Comparison of ENCODE assay signal across 10 mouse cellular contexts in genomic region chr5:135987248-135987647, GRCm38 (mm10). TPM values are rescaled to one million over a fixed set of nuclear protein-coding genes. Genes with fewer than 3 reads are reported as not detected.
DNase-seq lines count a peak whose midpoint lies in the region; ATAC-seq and TF ChIP-seq lines count a peak whose summit lies in the region.
"Had no signal": no experiment of that assay in that cellular context is flagged by ENCODE, and none has a peak within 500 bp of the region (broad histone marks: within the 10 kb centered on the region; RNA-seq: fewer than 3 reads in every experiment).

No protein-coding gene starts in this region.

- H3K9ac ChIP-seq in heart, adult 2 months (ENCODE audit: low read depth, low read length) = no peak overlapping the region
- no peak overlapping the region for H3K9ac ChIP-seq in heart, embryonic 11.5 days (ENCODE audit: low read depth, low read length)
- H3K9ac ChIP-seq in lung, embryonic 14.5 days = no peak overlapping the region
- H3K9ac ChIP-seq in embryonic facial prominence, embryonic 11.5 days (replicated peaks; ENCODE audit: low read length) = no peak overlapping the region
- H3K9ac ChIP-seq: heart, embryonic 13.5 days had no signal

- no peak overlapping the region for H3K27ac ChIP-seq in heart, adult 2 months
- H3K27ac ChIP-seq in heart, embryonic 11.5 days (ENCODE audit: low read depth, low read length) = no peak overlapping the region
- H3K27ac ChIP-seq in lung, embryonic 14.5 days (ENCODE audit: low read depth) = no peak overlapping the region
- no peak overlapping the region for H3K27ac ChIP-seq in embryonic facial prominence, embryonic 11.5 days (replicated peaks; ENCODE audit: low read depth, low read length)
- H3K27ac ChIP-seq: heart, embryonic 13.5 days had no signal

- no peaks in the 10 kb centered on the region for H3K79me2 ChIP-seq in heart, adult 2 months (replicated peaks; ENCODE audit: control insufficient read depth, insufficient read depth, low read length)

- intact Hi-C loops in heart, adult 2 months (cut with DNase I) = no loop called here

- ATAC-seq in heart, embryonic 11.5 days (replicated peaks; ENCODE audit: insufficient number of reproducible peaks, low FRiP score, low TSS enrichment) = no peak
- no peak for ATAC-seq in lung, embryonic 14.5 days (ENCODE audit: insufficient read depth)
- ATAC-seq in embryonic facial prominence, embryonic 11.5 days (replicated peaks; ENCODE audit: insufficient number of reproducible peaks, low FRiP score, low TSS enrichment, low read depth) = no peak

- no peaks in the 10 kb centered on the region for H3K9me3 ChIP-seq in heart, embryonic 11.5 days (replicated peaks; ENCODE audit: control insufficient read depth, low read length)
- H3K9me3 ChIP-seq in lung, embryonic 14.5 days (ENCODE audit: low read depth, low read length) = no peaks in the 10 kb centered on the region
- no peaks in the 10 kb centered on the region for H3K9me3 ChIP-seq in E14TG2a.4 (ENCODE audit: low read length)
- H3K9me3 ChIP-seq in embryonic facial prominence, embryonic 11.5 days (replicated peaks; ENCODE audit: control insufficient read depth, low read length) = no peaks in the 10 kb centered on the region
- H3K9me3 ChIP-seq: heart, embryonic 13.5 days had no signal

- TF ChIP-seq CTCF in heart, adult 2 months (IDR thresholded peaks at IDR 0.05) = peak; percentile 44
- TF ChIP-seq CTCF in lung, embryonic 14.5 days (IDR thresholded peaks at IDR 0.05; ENCODE audit: low read depth) = 0 out of 2 replicates have a peak, but pooled peaks have one; percentile 39
- TF ChIP-seq CTCF in lung, adult 2 months (IDR thresholded peaks at IDR 0.05; ENCODE audit: insufficient read depth, low read length) = no peak
- TF ChIP-seq CTCF in E14TG2a.4 (conservative IDR thresholded peaks at IDR 0.05; ENCODE audit: low read length) = peak; percentile 9; the same call in 1 of the 2 replicates

- no peaks in the 10 kb centered on the region for H3K36me3 ChIP-seq in heart, adult 2 months (ENCODE audit: control insufficient read depth, insufficient read depth, low read length)
- H3K36me3 ChIP-seq in heart, embryonic 11.5 days (ENCODE audit: control insufficient read depth, insufficient read depth, low read length) = no peaks in the 10 kb centered on the region
- no peaks in the 10 kb centered on the region for H3K36me3 ChIP-seq in lung, embryonic 14.5 days (ENCODE audit: insufficient read depth)
- H3K36me3 ChIP-seq in E14TG2a.4 (ENCODE audit: insufficient read depth, low read length) = no peaks in the 10 kb centered on the region
- H3K36me3 ChIP-seq in embryonic facial prominence, embryonic 11.5 days (replicated peaks; ENCODE audit: control insufficient read depth, insufficient read depth, low read depth, low read length) = no peaks in the 10 kb centered on the region
- H3K36me3 ChIP-seq: heart, embryonic 13.5 days had no signal

- no peak for TF ChIP-seq POLR2A in heart, adult 2 months (IDR thresholded peaks at IDR 0.05; ENCODE audit: insufficient read depth, low read depth, low read length)
- no peak for TF ChIP-seq POLR2A in lung, adult 2 months (IDR thresholded peaks at IDR 0.05; ENCODE audit: borderline replicate concordance, extremely low read depth, low read depth, low read length)

- no peak overlapping the region for H3K4me3 ChIP-seq in heart, adult 2 months
- H3K4me3 ChIP-seq in heart, embryonic 11.5 days (ENCODE audit: low read depth, low read length) = no peak overlapping the region
- no peak overlapping the region for H3K4me3 ChIP-seq in lung, embryonic 14.5 days (ENCODE audit: low read depth, low read length)
- no peak overlapping the region for H3K4me3 ChIP-seq in lung, adult 2 months (replicated peaks; ENCODE audit: extremely low read depth, low read depth, low read length)
- no peak overlapping the region for H3K4me3 ChIP-seq in E14TG2a.4 (replicated peaks; ENCODE audit: low read length)
- H3K4me3 ChIP-seq in embryonic facial prominence, embryonic 11.5 days (ENCODE audit: low read depth, low read length) = no peak overlapping the region; the same call in 1 of the 2 replicates
- H3K4me3 ChIP-seq: heart, embryonic 13.5 days had no signal

- no peak for DNase-seq in heart, adult 2 months
- DNase-seq in lung, embryonic 14.5 days = peak; percentile 55
- no peak for DNase-seq in lung, adult 2 months
- peak; percentile 54 for DNase-seq in embryonic facial prominence, embryonic 11.5 days (ENCODE audit: low spot score)
- no peak for DNase-seq in spleen, adult 18-20 months
- no peak for DNase-seq in urinary bladder, adult 18-20 months (ENCODE audit: low spot score in 2 of 2)
- DNase-seq: right cerebral cortex, postnatal 25 days had no signal

- WGBS in heart, adult 2 months = 55% methylated on average over 11 of the region's 11 CpGs
- 45% methylated on average over 11 of the region's 11 CpGs for WGBS in heart, embryonic 11.5 days (ENCODE audit: insufficient replicate concordance)
- WGBS in lung, embryonic 14.5 days = 45% methylated on average over 11 of the region's 11 CpGs
- 49% methylated on average over 11 of the region's 11 CpGs for WGBS in lung, adult 2 months
- WGBS in embryonic facial prominence, embryonic 11.5 days = 64% methylated on average over 11 of the region's 11 CpGs

- H3K4me2 ChIP-seq in heart, embryonic 11.5 days = no peak overlapping the region
- H3K4me2 ChIP-seq in lung, embryonic 14.5 days = no peak overlapping the region
- H3K4me2 ChIP-seq in embryonic facial prominence, embryonic 11.5 days (ENCODE audit: low read depth, low read length) = no peak overlapping the region
- H3K4me2 ChIP-seq: heart, embryonic 13.5 days had no signal

- TF ChIP-seq EP300 in heart, adult 2 months (IDR thresholded peaks at IDR 0.05; ENCODE audit: insufficient read depth, low read depth, low read length) = no peak

- no peaks in the 10 kb centered on the region for H3K27me3 ChIP-seq in heart, adult 2 months (ENCODE audit: control insufficient read depth, insufficient read depth, low read length)
- no peaks in the 10 kb centered on the region for H3K27me3 ChIP-seq in heart, embryonic 11.5 days (ENCODE audit: control insufficient read depth, insufficient read depth, low read length)
- H3K27me3 ChIP-seq in lung, embryonic 14.5 days (ENCODE audit: insufficient read depth, low read length) = no peaks in the 10 kb centered on the region
- H3K27me3 ChIP-seq in E14TG2a.4 (ENCODE audit: insufficient read depth, low read length) = peaks cover 6% of the 10 kb centered on the region; the same call in 1 of the 2 replicates
- H3K27me3 ChIP-seq in embryonic facial prominence, embryonic 11.5 days (ENCODE audit: control insufficient read depth, insufficient read depth, low read length) = no peaks in the 10 kb centered on the region

- H3K4me1 ChIP-seq in heart, adult 2 months (ENCODE audit: control insufficient read depth, insufficient read depth, low read length) = no peaks in the 10 kb centered on the region
- no peaks in the 10 kb centered on the region for H3K4me1 ChIP-seq in heart, embryonic 11.5 days (ENCODE audit: control insufficient read depth, insufficient read depth, low read length)
- no peaks in the 10 kb centered on the region for H3K4me1 ChIP-seq in lung, embryonic 14.5 days (ENCODE audit: insufficient read depth)
- no peaks in the 10 kb centered on the region for H3K4me1 ChIP-seq in lung, adult 2 months (ENCODE audit: control insufficient read depth, insufficient read depth, low read length)
- peaks cover 30% of the 10 kb centered on the region for H3K4me1 ChIP-seq in E14TG2a.4 (replicated peaks; ENCODE audit: low read depth, low read length)
- no peaks in the 10 kb centered on the region for H3K4me1 ChIP-seq in embryonic facial prominence, embryonic 11.5 days (ENCODE audit: control insufficient read depth, insufficient read depth, low read length)
- H3K4me1 ChIP-seq: heart, embryonic 13.5 days had no signal

RNA-seq across cellular contexts. Expression of gene Zp3, which starts 7.3 kb away (rescaled TPM):
- not detected for total RNA-seq in heart, adult 2 months (2021)
- polyA plus RNA-seq in heart, adult 2 months (2012; rRNA removed) = not detected in 2 replicates
- polyA plus RNA-seq in heart, embryonic 11.5 days (2014; fragmentation: Nextera tagmentation; extraction: Ambion mirVana) = 0.16 TPM in 1 of 2 replicates, not detected in the other
- polyA plus RNA-seq in lung, embryonic 14.5 days (2014; fragmentation: Nextera tagmentation; extraction: Ambion mirVana) = not detected in 2 replicates
- 0.08 TPM in 1 of 2 replicates, not detected in the other for polyA plus RNA-seq in lung, adult 2 months (2012; rRNA removed)
- 0.21 TPM in 1 of 2 replicates, not detected in the other for polyA plus RNA-seq in embryonic facial prominence, embryonic 11.5 days (2014; fragmentation: Nextera tagmentation; extraction: Ambion mirVana)

RNA-seq across cellular contexts. Expression of gene Dtx2, which starts 7.4 kb away (rescaled TPM):
- total RNA-seq in heart, adult 2 months (2021) = 1 to 10 TPM; 6.3 to 7.3 TPM
- 9.7 and 10.9 TPM in 2 replicates for polyA plus RNA-seq in heart, adult 2 months (2012; rRNA removed)
- polyA plus RNA-seq in heart, embryonic 11.5 days (2014; fragmentation: Nextera tagmentation; extraction: Ambion mirVana) = 24.7 and 27.2 TPM in 2 replicates
- 21.4 and 24.4 TPM in 2 replicates for polyA plus RNA-seq in lung, embryonic 14.5 days (2014; fragmentation: Nextera tagmentation; extraction: Ambion mirVana)
- 23.9 and 29.9 TPM in 2 replicates for polyA plus RNA-seq in lung, adult 2 months (2012; rRNA removed)
- 22.6 and 29.2 TPM in 2 replicates for polyA plus RNA-seq in embryonic facial prominence, embryonic 11.5 days (2014; fragmentation: Nextera tagmentation; extraction: Ambion mirVana)

RNA-seq across cellular contexts. Expression of gene Ssc4d, which starts 12.9 kb away (rescaled TPM):
- under 1 TPM; 0.09 to 0.21 TPM for total RNA-seq in heart, adult 2 months (2021)
- polyA plus RNA-seq in heart, adult 2 months (2012; rRNA removed) = 1.0 and 1.6 TPM in 2 replicates
- 0.93 and 2.3 TPM in 2 replicates for polyA plus RNA-seq in heart, embryonic 11.5 days (2014; fragmentation: Nextera tagmentation; extraction: Ambion mirVana)
- 3.2 and 3.8 TPM in 2 replicates for polyA plus RNA-seq in lung, embryonic 14.5 days (2014; fragmentation: Nextera tagmentation; extraction: Ambion mirVana)
- polyA plus RNA-seq in lung, adult 2 months (2012; rRNA removed) = 3.6 and 3.9 TPM in 2 replicates
- polyA plus RNA-seq in embryonic facial prominence, embryonic 11.5 days (2014; fragmentation: Nextera tagmentation; extraction: Ambion mirVana) = 3.0 TPM in 2 replicates

RNA-seq across cellular contexts. Expression of gene Upk3b, which starts 51.0 kb away (rescaled TPM):
- total RNA-seq in heart, adult 2 months (2021) = 10 to 100 TPM; 16.7 to 18.6 TPM
- 25.8 and 30.5 TPM in 2 replicates for polyA plus RNA-seq in heart, adult 2 months (2012; rRNA removed)
- 68.7 and 69.3 TPM in 2 replicates for polyA plus RNA-seq in heart, embryonic 11.5 days (2014; fragmentation: Nextera tagmentation; extraction: Ambion mirVana)
- polyA plus RNA-seq in lung, embryonic 14.5 days (2014; fragmentation: Nextera tagmentation; extraction: Ambion mirVana) = 23.8 and 26.7 TPM in 2 replicates
- 62.7 and 76.3 TPM in 2 replicates for polyA plus RNA-seq in lung, adult 2 months (2012; rRNA removed)
- polyA plus RNA-seq in embryonic facial prominence, embryonic 11.5 days (2014; fragmentation: Nextera tagmentation; extraction: Ambion mirVana) = 0.65 and 0.85 TPM in 2 replicates

RNA-seq across cellular contexts. Expression of gene Ywhag, which starts 52.8 kb away (rescaled TPM):
- total RNA-seq in heart, adult 2 months (2021) = 100 to 1,000 TPM; 275 to 304 TPM
- 99.0 and 116 TPM in 2 replicates for polyA plus RNA-seq in heart, adult 2 months (2012; rRNA removed)
- polyA plus RNA-seq in heart, embryonic 11.5 days (2014; fragmentation: Nextera tagmentation; extraction: Ambion mirVana) = 103 and 108 TPM in 2 replicates
- polyA plus RNA-seq in lung, embryonic 14.5 days (2014; fragmentation: Nextera tagmentation; extraction: Ambion mirVana) = 74.7 and 79.0 TPM in 2 replicates
- 66.2 and 80.3 TPM in 2 replicates for polyA plus RNA-seq in lung, adult 2 months (2012; rRNA removed)
- 132 and 133 TPM in 2 replicates for polyA plus RNA-seq in embryonic facial prominence, embryonic 11.5 days (2014; fragmentation: Nextera tagmentation; extraction: Ambion mirVana)

Comparison
In these comparisons a context has a peak if more than half of its experiments do, and no peak if none do; other contexts are left out.
1. DNase-seq: peak in lung, embryonic 14.5 days (single experiment) and embryonic facial prominence, embryonic 11.5 days (single experiment); none in heart, adult 2 months (0 of 2), lung, adult 2 months (single experiment), spleen, adult 18-20 months (0 of 2) and urinary bladder, adult 18-20 months (0 of 2).